Mouse (Mus musculus) CD4-positive naive resting alpha-beta T cell, adult 57 days (primary cell): ENCODE results near the gene Il10ra. TPM values are rescaled to one million over a fixed set of nuclear protein-coding genes. Genes with fewer than 3 reads are reported as not detected.

Experiments used
- total RNA-seq: library from RNA; stranded (reverse); gene quantifications from one replicate; pipeline ENCODE4 v1.2.4, GENCODE M21; 2023

Il10ra gene
- 24.9 TPM for total RNA-seq

DNA sequence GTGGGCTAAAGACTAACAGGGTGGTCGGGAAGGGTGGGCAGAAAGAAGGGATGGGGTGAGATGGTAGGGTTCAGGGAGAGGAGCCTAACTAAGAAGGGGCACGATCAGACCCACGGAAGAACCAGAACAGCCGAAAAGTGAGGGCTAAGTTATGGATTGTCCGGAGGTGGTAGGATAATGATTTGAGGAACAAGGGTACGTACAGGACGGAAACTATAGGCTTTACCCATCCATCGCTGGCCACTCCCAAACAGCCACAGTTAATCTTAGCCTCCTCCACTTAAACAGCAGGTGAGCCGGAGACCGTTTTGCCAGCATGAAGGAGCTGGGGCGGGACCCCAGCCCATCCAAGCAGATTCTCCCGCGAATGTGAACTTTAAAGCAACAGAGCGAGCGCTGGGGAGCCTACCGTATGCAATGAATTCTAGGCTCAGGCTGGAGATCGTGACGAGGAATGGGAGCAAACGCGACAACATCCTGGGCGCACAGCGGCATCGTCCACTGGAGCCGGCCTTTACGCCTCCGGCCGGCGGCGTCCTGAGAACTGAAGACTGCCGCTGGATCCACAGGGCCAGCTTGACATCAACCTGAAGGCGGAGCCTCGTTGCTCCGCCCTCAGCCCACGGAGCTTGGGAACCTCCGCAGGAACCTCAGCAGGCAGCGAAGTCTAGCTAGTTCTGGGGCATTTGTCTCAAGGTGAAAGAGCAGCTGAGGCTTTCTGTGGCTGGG lies at the start of gene Il10ra:
Il10ra (minus strand) TSS at position 553 of the 729 bp plus-strand sequence.

Other genes starting within 250 kb of the Il10ra start
- gene Mpzl2, start 229.3 kb downstream of the Il10ra start, total RNA-seq, result 0.41 TPM
- gene Mpzl3, start 214.0 kb downstream of the Il10ra start, total RNA-seq, result 16.9 TPM
- 9.7 TPM for gene Jaml, start 190.0 kb downstream of the Il10ra start, total RNA-seq
- 0.27 TPM for gene Scn2b, start 151.4 kb downstream of the Il10ra start, total RNA-seq
- gene Scn4b, start 130.8 kb downstream of the Il10ra start, total RNA-seq, result 0.12 TPM
- gene BC049352, start 87.1 kb downstream of the Il10ra start, total RNA-seq, result not detected
- not detected for gene Tmprss4, start 65.1 kb downstream of the Il10ra start, total RNA-seq
- not detected for gene Tmprss13, start 50.0 kb upstream of the Il10ra start, total RNA-seq
- not detected for gene Fxyd6, start 101.0 kb upstream of the Il10ra start, total RNA-seq
- not detected for gene Fxyd2, start 130.5 kb upstream of the Il10ra start, total RNA-seq
- not detected for gene Dscaml1, start 157.5 kb upstream of the Il10ra start, total RNA-seq